In the genomic region with DNA sequence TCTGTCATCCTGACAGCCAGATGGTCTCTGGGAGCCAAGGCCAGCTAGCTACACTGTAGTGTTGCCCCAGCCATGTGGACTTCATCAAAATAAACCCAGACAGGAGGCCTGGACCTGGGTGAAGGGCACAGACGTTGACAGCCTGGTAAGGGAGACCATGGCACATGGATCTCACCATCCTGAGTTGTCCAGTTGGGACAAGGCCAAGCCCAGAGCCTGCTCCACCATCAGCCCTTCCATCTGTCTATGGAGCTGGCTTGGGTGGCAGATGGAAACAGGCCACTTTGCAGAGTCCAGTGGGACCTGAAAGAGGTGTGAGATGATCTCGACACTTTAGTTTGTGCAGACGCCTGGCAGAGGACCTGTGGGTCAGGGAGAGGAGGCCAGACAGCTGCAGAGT, we compare ENCODE assay signal across 12 mouse cellular contexts. TPM values are rescaled to one million over a fixed set of nuclear protein-coding genes. Genes with fewer than 3 reads are reported as not detected.
A peak's percentile ranks its signal among the peaks of the same experiment; 100 is the strongest.
DNase-seq lines count a peak whose midpoint lies in the region; ATAC-seq and TF ChIP-seq lines count a peak whose summit lies in the region.
"Had no signal": no experiment of that assay in that cellular context is flagged by ENCODE, and none has a peak within 500 bp of the region (broad histone marks: within the 10 kb centered on the region; RNA-seq: fewer than 3 reads in every experiment).

No protein-coding gene starts in this region.

- WGBS in hindbrain, postnatal 0 days: 52% methylated on average over 3 of the region's 3 CpGs
- WGBS in hindbrain, embryonic 13.5 days: 66% methylated on average over 3 of the region's 3 CpGs
- 34% methylated on average over 3 of the region's 3 CpGs for WGBS in embryonic facial prominence, embryonic 12.5 days

- ATAC-seq in hindbrain, postnatal 0 days: peak; percentile 77
- ATAC-seq in hindbrain, embryonic 13.5 days (ENCODE audit: low FRiP score): no peak
- ATAC-seq in cerebellum, adult (ENCODE audit: insufficient number of reproducible peaks, low FRiP score, low TSS enrichment): peak; percentile 92
- ATAC-seq in embryonic facial prominence, embryonic 12.5 days (ENCODE audit: insufficient number of reproducible peaks, insufficient read depth, low FRiP score, low TSS enrichment): no peak; the same call in 1 of the 2 replicates
- ATAC-seq: forebrain, postnatal 0 days; midbrain, embryonic 16.5 days had no signal

- H3K4me2 ChIP-seq in hindbrain, postnatal 0 days (ENCODE audit: low read depth, low read length): no peak overlapping the region
- no peak overlapping the region for H3K4me2 ChIP-seq in hindbrain, embryonic 13.5 days
- H3K4me2 ChIP-seq in embryonic facial prominence, embryonic 12.5 days (replicated peaks): no peak overlapping the region

- TF ChIP-seq CTCF in hindbrain, postnatal 0 days (IDR thresholded peaks at IDR 0.05; ENCODE audit: low read depth): no peak

- DNase-seq in hindbrain, postnatal 0 days (ENCODE audit: low spot score): peak; percentile 71
- DNase-seq in brain, adult 2 months (ENCODE audit: low read depth, low spot score): peak; percentile 98
- no peak for DNase-seq in adrenal gland, adult 18-20 months (ENCODE audit: low spot score in 2 of 2)
- DNase-seq in layer of hippocampus, adult 9-11 months: no peak
- DNase-seq: forebrain, postnatal 0 days; lung, postnatal 36 days; right cerebral cortex, postnatal 4 days had no signal

- no peaks in the 10 kb centered on the region for H3K27me3 ChIP-seq in hindbrain, postnatal 0 days (ENCODE audit: insufficient read depth, low read length)
- no peaks in the 10 kb centered on the region for H3K27me3 ChIP-seq in hindbrain, embryonic 13.5 days
- H3K27me3 ChIP-seq in embryonic facial prominence, embryonic 12.5 days: no peaks in the 10 kb centered on the region; the same call in 1 of the 2 replicates

- H3K9ac ChIP-seq in hindbrain, postnatal 0 days (replicated peaks; ENCODE audit: low read length): no peak overlapping the region
- H3K9ac ChIP-seq in hindbrain, embryonic 13.5 days: no peak overlapping the region
- no peak overlapping the region for H3K9ac ChIP-seq in embryonic facial prominence, embryonic 12.5 days
- H3K9ac ChIP-seq: forebrain, postnatal 0 days had no signal

- H3K9me3 ChIP-seq in hindbrain, postnatal 0 days (ENCODE audit: low read length): no peaks in the 10 kb centered on the region
- no peaks in the 10 kb centered on the region for H3K9me3 ChIP-seq in hindbrain, embryonic 13.5 days
- no peaks in the 10 kb centered on the region for H3K9me3 ChIP-seq in embryonic facial prominence, embryonic 12.5 days

- no peak overlapping the region for H3K4me3 ChIP-seq in hindbrain, postnatal 0 days (ENCODE audit: low read length)
- no peak overlapping the region for H3K4me3 ChIP-seq in hindbrain, embryonic 13.5 days
- no peak overlapping the region for H3K4me3 ChIP-seq in embryonic facial prominence, embryonic 12.5 days

- 0 out of 2 replicates have a peak overlapping the region, but pooled peaks have one; percentile 41 for H3K27ac ChIP-seq in hindbrain, postnatal 0 days
- no peak overlapping the region for H3K27ac ChIP-seq in hindbrain, embryonic 13.5 days
- H3K27ac ChIP-seq in embryonic facial prominence, embryonic 12.5 days: 0 out of 2 replicates have a peak overlapping the region, but pooled peaks have one; percentile 17
- H3K27ac ChIP-seq: kidney, postnatal 0 days had no signal

- no peaks in the 10 kb centered on the region for H3K4me1 ChIP-seq in hindbrain, postnatal 0 days (ENCODE audit: insufficient read depth, low read length)
- H3K4me1 ChIP-seq in hindbrain, embryonic 13.5 days (replicated peaks): no peaks in the 10 kb centered on the region
- H3K4me1 ChIP-seq in embryonic facial prominence, embryonic 12.5 days: peaks cover 12% of the 10 kb centered on the region; the same call in 1 of the 2 replicates

- H3K36me3 ChIP-seq in hindbrain, postnatal 0 days (ENCODE audit: insufficient read depth, low read length): no peaks in the 10 kb centered on the region
- H3K36me3 ChIP-seq in hindbrain, embryonic 13.5 days: no peaks in the 10 kb centered on the region
- no peaks in the 10 kb centered on the region for H3K36me3 ChIP-seq in embryonic facial prominence, embryonic 12.5 days

RNA-seq across cellular contexts. Expression of a gene that starts 41.0 kb away (rescaled TPM):
- 62.6 and 78.9 TPM in 2 replicates for total RNA-seq in hindbrain, postnatal 0 days (2014; rRNA removed)
- polyA plus RNA-seq in hindbrain, postnatal 0 days (2015; fragmentation: Nextera tagmentation; extraction: Ambion mirVana): 31.5 and 34.8 TPM in 2 replicates
- polyA plus RNA-seq in hindbrain, embryonic 13.5 days (2015; fragmentation: Nextera tagmentation; extraction: Ambion mirVana): 36.3 and 38.2 TPM in 2 replicates
- 28.8 and 33.7 TPM in 2 replicates for polyA plus RNA-seq in embryonic facial prominence, embryonic 12.5 days (2016; fragmentation: Nextera tagmentation; extraction: Ambion mirVana)
- total RNA-seq in adrenal gland, adult 18-20 months (2021): 10 to 100 TPM; 17.1 to 25.0 TPM

Comparison
In these comparisons a context has a peak if more than half of its experiments do, and no peak if none do; other contexts are left out.
1. ATAC-seq: peak in hindbrain, postnatal 0 days (single experiment) and cerebellum, adult (single experiment); none in hindbrain, embryonic 13.5 days (single experiment) and embryonic facial prominence, embryonic 12.5 days (single experiment).
2. DNase-seq: peak in hindbrain, postnatal 0 days (single experiment) and brain, adult 2 months (single experiment); none in adrenal gland, adult 18-20 months (0 of 2) and layer of hippocampus, adult 9-11 months (single experiment).